Mouse (Mus musculus): Measurements from ENCODE around the gene 0610012G03Rik. TPM values are rescaled to one million over a fixed set of nuclear protein-coding genes. Genes with fewer than 3 reads are reported as not detected.
A peak's percentile ranks its signal among the peaks of the same experiment; 100 is the strongest.
"Not testable (repeated sequence)": the region's sequence is repeated elsewhere in the genome, so short reads cannot be mapped to it uniquely, and the experiment has no call there.

Gene 0610012G03Rik
- polyA plus RNA-seq, 1 experiment: 24.9 TPM

DNA sequence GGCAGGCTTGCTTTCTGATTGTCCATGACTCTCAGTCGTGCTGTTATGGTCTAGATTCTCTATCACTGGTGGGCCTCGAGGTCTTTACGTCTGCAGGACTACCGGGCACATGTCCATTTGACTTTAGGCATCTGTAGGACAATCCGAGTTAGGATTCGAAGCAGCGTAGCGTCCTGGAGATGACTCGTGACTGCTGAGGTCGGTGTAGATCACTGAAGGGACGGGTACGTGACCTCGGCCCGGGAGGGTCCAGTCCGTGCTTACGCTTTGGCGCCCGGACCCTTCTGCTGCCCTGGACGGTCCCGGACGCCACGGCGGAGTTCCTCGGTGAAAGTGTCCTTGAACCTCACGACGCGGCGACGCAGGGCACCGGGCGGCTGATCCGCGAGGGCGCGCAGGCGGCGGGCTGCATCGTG is 385 bp downstream of the 0610012G03Rik start:
- Histone ChIP-seq H3K4me3 (replicated peaks; ENCODE audit: control insufficient read depth, low read depth, low read length) (peak overlapping the region; percentile 99), H3K27ac (ENCODE audit: control insufficient read depth, insufficient read depth, low read depth, low read length, poor library complexity) (peak overlapping the region; percentile 90), H3K4me1 (ENCODE audit: control insufficient read depth, insufficient read depth, low read length) (no peaks in the 10 kb centered on the region)
- under 1% methylated on average over 38 of the region's 38 CpGs for WGBS
- no peak for TF ChIP-seq CTCF (IDR thresholded peaks at IDR 0.05; ENCODE audit: control insufficient read depth, insufficient read depth, low read length)
- no peak for TF ChIP-seq POLR2A (IDR thresholded peaks at IDR 0.05; ENCODE audit: borderline replicate concordance, control insufficient read depth, low read depth, low read length)

- H3K27ac ChIP-seq (ENCODE audit: control insufficient read depth, insufficient read depth, low read depth, low read length, poor library complexity): no peak overlapping the region
- no peaks in the 10 kb centered on the region for H3K4me1 ChIP-seq (ENCODE audit: control insufficient read depth, insufficient read depth, low read length)
- 5% methylated on average over 8 of the region's 8 CpGs for WGBS
These were observed 961 bp downstream of the 0610012G03Rik start for GRCm38 (mm10) chr16:31947333-31947732.

GRCm38 (mm10) chr16:31945986-31946385 is 2.3 kb downstream of the 0610012G03Rik start:
- 71% methylated on average over 6 of the region's 6 CpGs for WGBS
- not testable (repeated sequence) for H3K4me3 ChIP-seq (replicated peaks; ENCODE audit: control insufficient read depth, low read depth, low read length); H3K4me1 ChIP-seq (ENCODE audit: control insufficient read depth, insufficient read depth, low read length); H3K27ac ChIP-seq (ENCODE audit: control insufficient read depth, insufficient read depth, low read depth, low read length, poor library complexity)

More at GRCm38 (mm10) chr16:31947333-31947732, 961 bp downstream of the 0610012G03Rik start:
- H3K4me3 ChIP-seq (replicated peaks; ENCODE audit: control insufficient read depth, low read depth, low read length): peak overlapping the region; percentile 3
- TF ChIP-seq CTCF (IDR thresholded peaks at IDR 0.05; ENCODE audit: control insufficient read depth, insufficient read depth, low read length) (no peak), POLR2A (IDR thresholded peaks at IDR 0.05; ENCODE audit: borderline replicate concordance, control insufficient read depth, low read depth, low read length) (no peak)

- no peak for TF ChIP-seq POLR2A (IDR thresholded peaks at IDR 0.05; ENCODE audit: borderline replicate concordance, control insufficient read depth, low read depth, low read length)
- no peak for TF ChIP-seq CTCF (IDR thresholded peaks at IDR 0.05; ENCODE audit: control insufficient read depth, insufficient read depth, low read length)
- 77% methylated on average over 6 of the region's 6 CpGs for WGBS
- no peaks in the 10 kb centered on the region for H3K4me1 ChIP-seq (ENCODE audit: control insufficient read depth, insufficient read depth, low read length)
These were observed 2.9 kb downstream of the 0610012G03Rik start for GRCm38 (mm10) chr16:31945372-31945771.

GRCm38 (mm10) chr16:31944698-31945255 is 3.5 kb downstream of the 0610012G03Rik start:
- no peak overlapping the region for H3K27ac ChIP-seq (ENCODE audit: control insufficient read depth, insufficient read depth, low read depth, low read length, poor library complexity)
- TF ChIP-seq POLR2A (IDR thresholded peaks at IDR 0.05; ENCODE audit: borderline replicate concordance, control insufficient read depth, low read depth, low read length) (no peak), CTCF (IDR thresholded peaks at IDR 0.05; ENCODE audit: control insufficient read depth, insufficient read depth, low read length) (no peak)
- no peak overlapping the region for H3K4me3 ChIP-seq (replicated peaks; ENCODE audit: control insufficient read depth, low read depth, low read length)
- H3K4me1 ChIP-seq (ENCODE audit: control insufficient read depth, insufficient read depth, low read length): no peaks in the 10 kb centered on the region
- 84% methylated on average over 12 of the region's 12 CpGs for WGBS

More at GRCm38 (mm10) chr16:31945372-31945771, 2.9 kb downstream of the 0610012G03Rik start:
- Histone ChIP-seq H3K4me3 (replicated peaks; ENCODE audit: control insufficient read depth, low read depth, low read length) (no peak overlapping the region), H3K27ac (ENCODE audit: control insufficient read depth, insufficient read depth, low read depth, low read length, poor library complexity) (no peak overlapping the region)

- no peak overlapping the region for H3K4me3 ChIP-seq (replicated peaks; ENCODE audit: control insufficient read depth, low read depth, low read length)
- TF ChIP-seq POLR2A (IDR thresholded peaks at IDR 0.05; ENCODE audit: borderline replicate concordance, control insufficient read depth, low read depth, low read length) (no peak), CTCF (IDR thresholded peaks at IDR 0.05; ENCODE audit: control insufficient read depth, insufficient read depth, low read length) (peak; percentile 85)
- H3K27ac ChIP-seq (ENCODE audit: control insufficient read depth, insufficient read depth, low read depth, low read length, poor library complexity): no peak overlapping the region
- no peaks in the 10 kb centered on the region for H3K4me1 ChIP-seq (ENCODE audit: control insufficient read depth, insufficient read depth, low read length)
- 7% methylated on average over 10 of the region's 10 CpGs for WGBS
These were observed 4.3 kb downstream of the 0610012G03Rik start for GRCm38 (mm10) chr16:31943980-31944379.

DNA sequence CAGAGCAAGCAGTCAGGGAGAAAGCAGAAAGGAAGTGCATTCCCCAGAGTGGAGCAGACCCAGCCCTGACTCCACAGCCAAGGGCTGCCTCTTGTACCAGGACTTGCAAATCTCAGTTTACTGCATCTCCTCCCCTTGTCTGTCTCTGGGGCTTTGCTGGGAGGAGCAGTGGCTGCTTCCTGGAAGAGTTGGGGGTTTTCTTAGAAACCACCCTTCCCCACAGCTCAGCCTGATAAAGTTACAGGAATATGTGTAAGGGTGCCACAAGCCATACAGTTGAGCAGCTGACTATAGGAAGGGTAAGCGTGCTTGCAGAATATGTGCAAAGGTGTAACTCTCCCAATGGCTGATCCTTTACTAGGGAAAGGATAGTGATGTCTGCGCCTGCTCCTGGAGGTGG is 7.7 kb downstream of the 0610012G03Rik start:
- Histone ChIP-seq H3K4me3 (replicated peaks; ENCODE audit: control insufficient read depth, low read depth, low read length) (no peak overlapping the region), H3K27ac (ENCODE audit: control insufficient read depth, insufficient read depth, low read depth, low read length, poor library complexity) (no peak overlapping the region), H3K4me1 (ENCODE audit: control insufficient read depth, insufficient read depth, low read length) (no peaks in the 10 kb centered on the region)
- TF ChIP-seq POLR2A (IDR thresholded peaks at IDR 0.05; ENCODE audit: borderline replicate concordance, control insufficient read depth, low read depth, low read length) (no peak), CTCF (IDR thresholded peaks at IDR 0.05; ENCODE audit: control insufficient read depth, insufficient read depth, low read length) (no peak)
- WGBS: 73% methylated on average over 2 of the region's 2 CpGs

DNA sequence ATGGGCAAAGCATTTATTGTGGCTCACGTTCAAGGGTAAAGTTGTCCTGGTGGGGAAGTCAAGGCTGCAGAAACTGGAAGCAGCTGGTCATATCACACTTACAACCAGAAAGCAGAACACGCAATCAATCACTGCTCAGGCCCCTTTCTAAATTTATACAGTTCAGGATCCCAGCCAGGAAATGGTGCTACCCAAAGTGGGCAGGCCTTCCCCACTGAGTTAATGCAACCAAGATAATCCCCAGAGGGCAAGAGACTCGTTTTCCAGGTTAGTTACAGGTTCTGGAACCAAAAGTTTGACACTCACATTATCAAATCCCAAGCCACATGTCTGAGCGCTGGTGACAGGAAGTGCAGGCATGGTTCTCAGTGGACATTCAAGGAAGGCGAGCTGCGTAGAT is 9.4 kb downstream of the 0610012G03Rik start:
- WGBS: 33% methylated on average over 6 of the region's 6 CpGs
- no peak for TF ChIP-seq CTCF (IDR thresholded peaks at IDR 0.05; ENCODE audit: control insufficient read depth, insufficient read depth, low read length)
- Histone ChIP-seq H3K27ac (ENCODE audit: control insufficient read depth, insufficient read depth, low read depth, low read length, poor library complexity) (no peak overlapping the region), H3K4me3 (replicated peaks; ENCODE audit: control insufficient read depth, low read depth, low read length) (no peak overlapping the region), H3K4me1 (ENCODE audit: control insufficient read depth, insufficient read depth, low read length) (no peaks in the 10 kb centered on the region; the same call in 1 of the 2 replicates)

GRCm38 (mm10) chr16:31936568-31936967 is 11.7 kb downstream of the 0610012G03Rik start:
- Histone ChIP-seq H3K4me1 (ENCODE audit: control insufficient read depth, insufficient read depth, low read length) (no peaks in the 10 kb centered on the region; the same call in none of the 2 replicates), H3K4me3 (replicated peaks; ENCODE audit: control insufficient read depth, low read depth, low read length) (no peak overlapping the region), H3K27ac (ENCODE audit: control insufficient read depth, insufficient read depth, low read depth, low read length, poor library complexity) (no peak overlapping the region)
- WGBS: 82% methylated on average over 4 of the region's 4 CpGs
- no peak for TF ChIP-seq CTCF (IDR thresholded peaks at IDR 0.05; ENCODE audit: control insufficient read depth, insufficient read depth, low read length)
- no peak for TF ChIP-seq POLR2A (IDR thresholded peaks at IDR 0.05; ENCODE audit: borderline replicate concordance, control insufficient read depth, low read depth, low read length)

Measured in bone marrow, adult 2 months (tissue).